Mouse (Mus musculus): ENCODE data around the gene Prkcd. TPM values are rescaled to one million over a fixed set of nuclear protein-coding genes. Genes with fewer than 3 reads are reported as not detected.

Prkcd gene
- polyA plus RNA-seq, 1 experiment = 47.5 TPM

- peak overlapping the region; percentile 80 for H3K27ac ChIP-seq (ENCODE audit: insufficient read depth, low read length)
- H3K9ac ChIP-seq (ENCODE audit: low read depth, poor library complexity, severe bottlenecking) = peak overlapping the region; percentile 30
- no peak overlapping the region for H3K4me3 ChIP-seq (ENCODE audit: low read depth, low read length)
- no peak for TF ChIP-seq POLR2A (IDR thresholded peaks at IDR 0.05; ENCODE audit: insufficient read depth, low read length)
- peak; percentile 96 for TF ChIP-seq EP300 (IDR thresholded peaks at IDR 0.05; ENCODE audit: insufficient read depth, low read depth, low read length)
- peaks cover 71% of the 10 kb centered on the region for H3K36me3 ChIP-seq (ENCODE audit: control insufficient read depth, insufficient read depth, low read length, poor library complexity, severe bottlenecking)
- no peaks in the 10 kb centered on the region for H3K9me3 ChIP-seq (replicated peaks; ENCODE audit: control insufficient read depth, insufficient read depth, low read length, poor library complexity, severe bottlenecking)
- H3K4me1 ChIP-seq (ENCODE audit: control insufficient read depth, insufficient read depth, low read length) = peaks cover 5% of the 10 kb centered on the region
- H3K27me3 ChIP-seq (ENCODE audit: control insufficient read depth, insufficient read depth, low read length, poor library complexity, severe bottlenecking) = no peaks in the 10 kb centered on the region
Observed at GRCm38 (mm10) chr14:30564451-30564850, 61.6 kb downstream of the Prkcd start.

GRCm38 (mm10) chr14:30562343-30562742 lies 63.7 kb downstream of the Prkcd start:
- Histone ChIP-seq H3K9me3 (replicated peaks; ENCODE audit: control insufficient read depth, insufficient read depth, low read length, poor library complexity, severe bottlenecking) (no peaks in the 10 kb centered on the region), H3K9ac (ENCODE audit: low read depth, poor library complexity, severe bottlenecking) (no peak overlapping the region), H3K27ac (ENCODE audit: insufficient read depth, low read length) (no peak overlapping the region), H3K36me3 (ENCODE audit: control insufficient read depth, insufficient read depth, low read length, poor library complexity, severe bottlenecking) (peaks cover 57% of the 10 kb centered on the region), H3K4me1 (ENCODE audit: control insufficient read depth, insufficient read depth, low read length) (peaks cover 7% of the 10 kb centered on the region), H3K27me3 (ENCODE audit: control insufficient read depth, insufficient read depth, low read length, poor library complexity, severe bottlenecking) (no peaks in the 10 kb centered on the region), H3K4me3 (ENCODE audit: low read depth, low read length) (no peak overlapping the region)
- no peak for TF ChIP-seq POLR2A (IDR thresholded peaks at IDR 0.05; ENCODE audit: insufficient read depth, low read length)
- no peak for TF ChIP-seq EP300 (IDR thresholded peaks at IDR 0.05; ENCODE audit: insufficient read depth, low read depth, low read length)
- no peak for TF ChIP-seq CTCF (IDR thresholded peaks at IDR 0.05; ENCODE audit: low read depth, low read length)

- Histone ChIP-seq H3K4me1 (ENCODE audit: control insufficient read depth, insufficient read depth, low read length) (peaks cover 7% of the 10 kb centered on the region), H3K4me3 (ENCODE audit: low read depth, low read length) (no peak overlapping the region), H3K9me3 (replicated peaks; ENCODE audit: control insufficient read depth, insufficient read depth, low read length, poor library complexity, severe bottlenecking) (no peaks in the 10 kb centered on the region), H3K36me3 (ENCODE audit: control insufficient read depth, insufficient read depth, low read length, poor library complexity, severe bottlenecking) (peaks cover 53% of the 10 kb centered on the region), H3K9ac (ENCODE audit: low read depth, poor library complexity, severe bottlenecking) (no peak overlapping the region), H3K27me3 (ENCODE audit: control insufficient read depth, insufficient read depth, low read length, poor library complexity, severe bottlenecking) (no peaks in the 10 kb centered on the region), H3K27ac (ENCODE audit: insufficient read depth, low read length) (no peak overlapping the region)
- TF ChIP-seq EP300 (IDR thresholded peaks at IDR 0.05; ENCODE audit: insufficient read depth, low read depth, low read length) (no peak), CTCF (IDR thresholded peaks at IDR 0.05; ENCODE audit: low read depth, low read length) (no peak), POLR2A (IDR thresholded peaks at IDR 0.05; ENCODE audit: insufficient read depth, low read length) (no peak)
Observed at GRCm38 (mm10) chr14:30561470-30562187, 64.4 kb downstream of the Prkcd start.

DNA sequence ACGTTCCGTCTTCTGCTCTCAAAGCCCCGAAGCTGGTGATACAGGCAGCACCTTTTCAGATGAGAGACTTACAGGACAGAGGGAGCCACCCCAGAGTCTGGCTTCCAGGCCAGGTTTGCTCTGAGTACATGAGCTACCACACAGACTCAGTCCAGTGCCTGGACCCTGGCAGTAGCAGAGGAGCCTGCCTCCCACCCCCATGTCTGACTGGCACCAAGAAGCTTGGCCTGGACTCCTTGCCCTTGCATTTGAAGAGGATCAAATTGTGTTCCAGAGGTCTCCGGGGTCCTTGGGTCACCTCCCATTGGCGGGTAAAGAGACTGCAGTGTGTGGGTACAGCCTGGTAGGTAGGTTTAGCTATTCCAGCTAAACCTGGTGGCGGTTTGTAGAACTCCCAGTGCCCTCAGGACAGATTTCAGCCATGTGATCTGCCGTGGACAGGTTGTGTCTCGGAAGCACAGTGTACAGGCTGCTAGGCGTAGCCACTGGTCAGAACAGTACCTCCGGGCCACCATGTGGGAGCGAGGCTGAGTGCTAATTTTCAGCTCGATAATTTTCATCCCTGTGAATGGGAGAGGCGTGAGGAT lies 65.1 kb downstream of the Prkcd start:
- H3K9me3 ChIP-seq (replicated peaks; ENCODE audit: control insufficient read depth, insufficient read depth, low read length, poor library complexity, severe bottlenecking) = no peaks in the 10 kb centered on the region
- H3K9ac ChIP-seq (ENCODE audit: low read depth, poor library complexity, severe bottlenecking) = no peak overlapping the region
- no peaks in the 10 kb centered on the region for H3K27me3 ChIP-seq (ENCODE audit: control insufficient read depth, insufficient read depth, low read length, poor library complexity, severe bottlenecking)
- peaks cover 7% of the 10 kb centered on the region for H3K4me1 ChIP-seq (ENCODE audit: control insufficient read depth, insufficient read depth, low read length)
- H3K36me3 ChIP-seq (ENCODE audit: control insufficient read depth, insufficient read depth, low read length, poor library complexity, severe bottlenecking) = peaks cover 51% of the 10 kb centered on the region
- no peak overlapping the region for H3K27ac ChIP-seq (ENCODE audit: insufficient read depth, low read length)
- TF ChIP-seq EP300 (IDR thresholded peaks at IDR 0.05; ENCODE audit: insufficient read depth, low read depth, low read length) (no peak), CTCF (IDR thresholded peaks at IDR 0.05; ENCODE audit: low read depth, low read length) (no peak), POLR2A (IDR thresholded peaks at IDR 0.05; ENCODE audit: insufficient read depth, low read length) (no peak)
- no peak overlapping the region for H3K4me3 ChIP-seq (ENCODE audit: low read depth, low read length)

- peaks cover 43% of the 10 kb centered on the region for H3K36me3 ChIP-seq (ENCODE audit: control insufficient read depth, insufficient read depth, low read length, poor library complexity, severe bottlenecking)
- H3K27ac ChIP-seq (ENCODE audit: insufficient read depth, low read length) = no peak overlapping the region
- H3K4me3 ChIP-seq (ENCODE audit: low read depth, low read length) = no peak overlapping the region
- TF ChIP-seq POLR2A (IDR thresholded peaks at IDR 0.05; ENCODE audit: insufficient read depth, low read length) (no peak), EP300 (IDR thresholded peaks at IDR 0.05; ENCODE audit: insufficient read depth, low read depth, low read length) (no peak), CTCF (IDR thresholded peaks at IDR 0.05; ENCODE audit: low read depth, low read length) (no peak)
- H3K4me1 ChIP-seq (ENCODE audit: control insufficient read depth, insufficient read depth, low read length) = peaks cover 4% of the 10 kb centered on the region
- H3K9ac ChIP-seq (ENCODE audit: low read depth, poor library complexity, severe bottlenecking) = no peak overlapping the region
- H3K9me3 ChIP-seq (replicated peaks; ENCODE audit: control insufficient read depth, insufficient read depth, low read length, poor library complexity, severe bottlenecking) = no peaks in the 10 kb centered on the region
- no peaks in the 10 kb centered on the region for H3K27me3 ChIP-seq (ENCODE audit: control insufficient read depth, insufficient read depth, low read length, poor library complexity, severe bottlenecking)
Observed at GRCm38 (mm10) chr14:30559321-30559850, 66.6 kb downstream of the Prkcd start.

GRCm38 (mm10) chr14:30557730-30558129 lies 68.3 kb downstream of the Prkcd start:
- no peaks in the 10 kb centered on the region for H3K27me3 ChIP-seq (ENCODE audit: control insufficient read depth, insufficient read depth, low read length, poor library complexity, severe bottlenecking)
- TF ChIP-seq CTCF (IDR thresholded peaks at IDR 0.05; ENCODE audit: low read depth, low read length) (no peak), POLR2A (IDR thresholded peaks at IDR 0.05; ENCODE audit: insufficient read depth, low read length) (no peak), EP300 (IDR thresholded peaks at IDR 0.05; ENCODE audit: insufficient read depth, low read depth, low read length) (no peak)
- peaks cover 2% of the 10 kb centered on the region for H3K4me1 ChIP-seq (ENCODE audit: control insufficient read depth, insufficient read depth, low read length)
- H3K9me3 ChIP-seq (replicated peaks; ENCODE audit: control insufficient read depth, insufficient read depth, low read length, poor library complexity, severe bottlenecking) = no peaks in the 10 kb centered on the region
- H3K36me3 ChIP-seq (ENCODE audit: control insufficient read depth, insufficient read depth, low read length, poor library complexity, severe bottlenecking) = peaks cover 50% of the 10 kb centered on the region
- H3K9ac ChIP-seq (ENCODE audit: low read depth, poor library complexity, severe bottlenecking) = no peak overlapping the region
- H3K4me3 ChIP-seq (ENCODE audit: low read depth, low read length) = no peak overlapping the region
- no peak overlapping the region for H3K27ac ChIP-seq (ENCODE audit: insufficient read depth, low read length)
